Mouse (Mus musculus): Measurements from ENCODE around the gene Gm10282.

DNA sequence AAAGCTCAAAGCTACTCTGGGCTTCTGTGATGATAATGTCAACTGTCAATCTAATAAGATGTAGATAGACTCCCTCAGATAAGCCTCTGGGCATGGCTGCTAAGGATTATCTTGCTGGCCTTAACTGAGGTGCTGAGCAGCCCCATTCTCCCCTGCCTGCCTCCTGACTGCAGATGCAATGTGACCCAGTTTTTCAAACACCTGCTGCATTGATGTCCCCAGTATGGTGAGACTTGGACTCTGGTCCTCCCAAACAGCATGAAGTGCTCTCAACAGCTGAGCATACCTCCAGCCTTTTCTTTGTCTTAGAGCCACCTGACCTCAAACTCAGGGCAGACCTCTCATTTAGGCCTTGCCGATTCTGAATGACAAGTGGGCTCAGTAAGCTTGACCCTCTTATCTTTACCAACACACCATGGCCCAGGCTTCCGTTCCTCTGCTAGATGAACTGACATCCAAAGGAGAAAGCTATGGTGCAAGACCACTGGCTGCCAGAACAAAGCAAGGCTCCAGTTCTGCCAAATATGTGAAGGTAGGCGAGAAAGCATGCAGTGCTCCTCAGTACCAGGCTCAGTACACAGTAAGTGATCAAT is 8.0 kb upstream of the Gm10282 start:
- TF ChIP-seq CTCF (IDR thresholded peaks at IDR 0.05; ENCODE audit: low read depth) = no peak
- no peak for TF ChIP-seq EP300 (optimal IDR thresholded peaks at IDR 0.05)

Measured in stomach, postnatal 0 days (tissue).